Mouse (Mus musculus): ENCODE measurements around the gene Ptov1.

GRCm38 (mm10) chr7:44877833-44878232 is 8.2 kb upstream of the Ptov1 start:
- TF ChIP-seq CTCF (IDR thresholded peaks at IDR 0.05; ENCODE audit: extremely low read depth, insufficient read depth, insufficient read length, insufficient replicate concordance) (no peak), POLR2A (IDR thresholded peaks at IDR 0.05; ENCODE audit: low read depth, low read length) (no peak)
